Mouse (Mus musculus): Measurements from ENCODE around the gene Olfr1411.

DNA sequence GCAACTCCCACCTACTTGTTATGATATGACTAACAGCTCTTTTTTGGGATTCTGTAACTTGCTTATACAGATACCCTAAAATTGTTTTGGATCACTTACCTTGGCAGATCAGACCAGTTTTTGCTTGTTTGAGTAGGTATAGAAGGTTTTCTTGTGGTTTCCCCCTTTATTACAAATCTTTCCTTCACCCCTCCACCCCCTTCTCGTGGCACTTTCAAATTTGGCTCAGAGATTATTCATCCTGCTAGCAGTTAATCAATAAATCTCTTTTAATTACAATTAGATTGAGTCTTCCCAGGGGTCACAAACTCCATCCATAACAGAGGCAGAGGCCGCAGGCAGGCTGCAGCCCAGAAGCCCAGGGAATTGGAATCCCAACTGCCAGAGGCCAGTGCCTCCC, 23.3 kb downstream of the Olfr1411 start, which contains the start of gene Olfr12:
- TF ChIP-seq BHLHE40 (IDR thresholded peaks at IDR 0.05; ENCODE audit: borderline replicate concordance, low read depth, low read length) = no peak
- no peak for TF ChIP-seq ELF1 (IDR thresholded peaks at IDR 0.05; ENCODE audit: low read depth, low read length)
